Mouse (Mus musculus): ENCODE results near the gene Dut.
"Not testable (repeated sequence)": the region's sequence is repeated elsewhere in the genome, so short reads cannot be mapped to it uniquely, and the experiment has no call there.

Gene Dut

DNA sequence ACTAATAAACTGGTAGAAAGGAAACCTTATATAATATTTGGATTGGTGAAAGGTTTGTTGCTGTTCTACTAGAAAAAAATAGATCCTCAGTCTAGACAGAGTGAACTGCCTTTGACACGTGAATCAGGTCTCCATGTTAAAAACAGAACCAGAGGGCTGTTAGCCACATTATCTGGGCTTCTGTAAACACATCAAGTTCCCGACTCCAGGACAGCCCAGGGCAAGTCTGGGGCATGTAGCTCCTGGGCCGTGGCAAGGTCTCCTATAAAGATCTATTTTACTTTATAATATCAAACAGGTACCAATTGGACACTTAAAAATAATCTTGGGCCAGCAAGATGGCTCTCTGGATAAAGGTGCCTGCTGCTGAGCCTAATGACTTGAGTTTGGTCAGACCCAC lies 8.9 kb downstream of the Dut start:
- no peak for DNase-seq

DNA sequence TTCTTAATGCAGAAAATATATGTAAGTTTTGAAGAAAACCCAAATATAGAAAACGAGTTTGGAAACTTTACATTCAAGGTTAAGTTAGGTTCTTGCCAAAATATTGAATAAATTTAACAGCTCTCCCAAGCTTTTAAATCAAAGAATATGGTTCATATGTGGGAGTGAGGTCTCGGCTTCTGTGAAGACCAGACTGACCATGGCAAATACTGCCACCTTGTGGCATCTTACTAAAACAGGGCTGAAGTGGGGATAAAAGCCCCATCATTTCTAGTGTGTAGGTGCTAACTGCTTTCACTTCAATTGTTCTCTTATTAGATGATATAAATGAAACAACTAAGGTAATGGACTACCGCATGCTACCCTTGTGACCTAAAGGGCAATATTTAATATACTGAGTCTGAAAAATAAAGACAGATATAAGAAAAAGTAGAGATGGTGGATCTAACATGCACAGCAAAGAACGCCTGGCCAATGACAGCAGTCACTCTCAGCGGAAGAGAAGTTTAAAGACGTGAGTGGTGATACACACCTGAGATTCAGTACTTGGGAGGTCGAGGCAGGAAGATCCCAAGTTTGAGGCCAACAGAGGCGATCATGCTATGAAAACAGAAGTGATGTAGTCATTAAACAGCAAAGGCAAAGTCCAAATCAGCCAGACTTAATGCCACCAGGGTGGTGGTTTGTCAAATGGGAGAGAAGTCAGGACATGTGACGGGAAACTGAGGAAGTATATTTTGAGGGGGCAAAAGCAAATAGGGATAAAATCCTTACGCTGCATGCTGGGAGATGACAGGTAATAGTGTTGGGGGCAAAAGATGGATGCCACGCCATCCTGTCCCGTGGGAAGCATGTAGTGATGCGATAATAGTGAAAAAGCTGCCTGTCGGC lies 12.5 kb downstream of the Dut start:
- peak; percentile 34 for DNase-seq

DNA sequence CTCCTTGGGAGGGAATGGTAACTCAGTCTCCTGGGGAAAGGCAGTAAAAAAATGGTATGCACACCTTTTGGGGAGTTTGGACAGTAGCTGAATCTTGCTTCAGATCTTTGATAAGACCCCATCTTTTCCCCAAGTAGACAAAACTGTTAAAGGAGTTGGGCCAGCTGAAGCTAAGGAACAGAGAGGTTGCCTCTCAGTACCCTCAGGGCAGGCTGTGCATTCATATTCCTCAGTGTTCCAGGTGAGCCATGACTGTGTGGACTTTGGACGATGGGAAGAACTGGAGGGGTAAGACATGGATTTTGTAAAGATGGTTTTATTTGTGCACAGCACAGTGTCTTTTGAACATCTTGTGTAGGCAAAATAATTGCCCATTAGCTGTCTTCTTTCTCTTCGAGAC lies 13.3 kb downstream of the Dut start:
- DNase-seq = no peak

DNA sequence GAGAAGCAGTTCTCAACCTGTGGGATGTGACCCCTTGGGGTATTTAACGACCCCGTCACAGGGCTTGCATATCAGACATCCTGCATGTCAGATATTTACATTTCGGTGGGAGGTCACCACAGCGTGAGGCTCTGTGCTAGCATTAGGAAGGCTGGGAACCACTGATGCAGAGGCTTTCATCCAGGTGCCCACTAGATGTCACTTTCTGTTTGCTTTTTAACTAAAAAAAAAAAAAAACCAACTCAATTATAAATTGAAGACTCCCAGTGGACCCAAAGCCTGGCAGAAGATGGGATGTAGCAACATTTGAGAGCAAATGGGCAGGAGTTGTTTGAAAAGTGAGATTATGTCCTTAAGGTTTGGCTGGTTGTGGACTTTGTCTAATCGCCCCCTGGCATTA lies 16.1 kb downstream of the Dut start:
- DNase-seq = no peak

DNA sequence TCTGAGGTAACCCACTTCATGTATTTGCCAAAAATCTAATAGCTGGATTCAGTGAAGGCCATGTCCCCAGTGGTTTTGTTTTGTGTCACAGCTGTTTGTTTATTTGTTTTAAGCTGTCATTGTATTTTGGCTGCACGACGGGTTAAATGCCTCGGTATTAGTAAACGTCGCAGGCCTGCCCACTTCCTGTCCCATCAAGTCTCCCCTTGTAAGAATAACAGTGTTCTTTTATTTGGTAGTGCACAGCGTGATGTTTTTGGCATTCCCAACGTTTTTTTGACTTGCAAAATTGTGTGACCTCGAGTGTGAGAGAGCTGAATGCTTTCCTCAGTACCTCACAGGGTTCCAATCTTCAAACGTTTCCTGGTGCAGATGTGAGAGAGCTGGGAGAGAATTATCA lies 16.8 kb downstream of the Dut start:
- DNase-seq = no peak

DNA sequence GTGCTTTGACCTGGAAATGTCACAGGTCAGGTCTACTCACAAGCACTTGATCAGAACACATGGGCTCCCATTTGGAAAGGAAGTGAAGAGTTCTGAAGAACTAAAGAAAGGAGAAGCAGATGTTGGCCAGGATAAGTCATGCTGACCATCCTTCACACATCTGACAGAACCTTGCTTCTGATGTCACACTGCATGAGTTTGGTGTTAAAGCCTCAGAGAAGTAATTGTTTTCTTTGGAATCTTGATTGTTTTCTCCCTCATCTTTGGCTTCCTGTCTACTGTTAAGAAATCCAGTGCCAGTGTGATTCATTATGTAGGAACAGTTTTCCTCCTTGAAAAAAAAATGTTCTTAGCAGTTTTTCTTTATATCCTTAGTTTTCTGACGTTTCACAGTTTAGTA lies 21.9 kb downstream of the Dut start:
- DNase-seq = no peak

DNA sequence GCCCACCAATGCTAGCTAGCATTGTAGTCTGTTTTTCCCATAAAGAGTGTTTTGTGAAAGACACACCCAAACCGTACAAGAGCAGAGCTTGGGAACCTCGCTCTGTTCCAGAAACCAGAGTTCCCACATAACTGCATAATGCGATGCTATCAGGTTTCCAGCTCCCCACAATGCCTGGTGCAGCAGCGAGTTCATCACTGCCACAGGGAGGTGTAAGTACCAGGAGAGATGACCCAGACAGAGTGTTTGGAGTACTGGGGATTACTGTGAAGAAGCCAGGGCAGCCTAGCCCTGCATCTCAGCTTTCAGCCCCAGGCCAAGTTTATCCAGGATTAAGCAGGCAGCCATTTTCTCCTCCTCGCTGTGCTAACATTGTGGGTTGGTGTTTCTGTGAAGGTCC lies 28.6 kb downstream of the Dut start:
- DNase-seq = no peak

DNA sequence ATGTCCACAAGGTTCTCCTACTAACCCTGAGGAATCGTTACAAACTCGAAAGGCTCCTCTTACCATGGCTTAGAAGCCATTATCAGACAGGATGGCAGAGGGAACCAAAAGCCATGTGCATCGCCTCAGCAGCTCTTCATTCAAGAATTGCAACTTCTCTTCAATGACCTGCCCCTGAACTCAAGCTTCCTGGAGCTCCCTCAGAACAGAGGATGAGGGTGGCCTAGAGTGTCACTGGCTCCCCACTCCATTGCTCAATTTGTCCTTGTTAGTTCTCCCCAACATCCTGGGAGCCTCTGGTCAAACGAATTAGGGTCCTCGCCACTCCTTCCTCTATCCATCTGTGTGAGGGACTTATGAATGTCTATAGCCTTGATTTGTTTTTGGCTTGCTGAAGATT lies 29.7 kb downstream of the Dut start:
- no peak for DNase-seq

DNA sequence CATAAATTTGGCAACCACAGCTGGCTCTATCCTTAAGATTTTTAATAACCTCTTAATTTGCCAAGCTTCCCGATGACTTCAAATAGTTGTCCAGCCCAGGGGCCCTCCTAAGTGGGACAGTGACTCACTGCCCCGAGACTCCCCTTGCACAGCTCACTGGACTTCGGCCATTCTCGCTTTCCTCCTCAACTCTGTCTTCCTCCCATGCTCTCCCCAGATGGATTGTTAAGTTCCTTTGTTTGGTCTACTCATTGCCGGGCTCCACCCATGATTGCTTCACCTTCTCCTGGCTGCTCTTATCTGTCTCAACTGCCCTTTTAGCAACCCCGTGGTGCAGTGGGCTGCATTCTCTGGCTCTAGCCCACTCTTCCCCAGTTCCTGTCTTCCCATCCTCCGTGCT lies 31.5 kb downstream of the Dut start:
- DNase-seq = no peak

DNA sequence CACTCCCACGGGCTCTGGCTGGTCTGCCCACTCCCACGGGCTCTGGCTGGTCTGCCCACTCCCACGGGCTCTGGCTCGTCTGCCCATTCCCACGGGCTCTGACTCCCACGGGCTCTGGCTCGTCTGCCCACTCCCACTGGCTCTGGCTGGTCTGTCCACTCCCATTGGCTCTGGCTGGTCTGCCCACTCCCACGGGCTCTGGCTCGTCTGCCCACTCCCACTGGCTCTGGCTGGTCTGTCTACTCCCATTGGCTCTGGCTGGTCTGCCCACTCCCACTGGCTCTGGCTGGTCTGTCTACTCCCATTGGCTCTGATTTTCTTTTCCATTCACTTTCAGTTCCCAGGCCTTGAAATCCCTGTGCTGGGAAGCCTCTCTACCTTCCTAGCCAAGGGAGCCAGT lies 33.0 kb downstream of the Dut start:
- DNase-seq = not testable (repeated sequence)

DNA sequence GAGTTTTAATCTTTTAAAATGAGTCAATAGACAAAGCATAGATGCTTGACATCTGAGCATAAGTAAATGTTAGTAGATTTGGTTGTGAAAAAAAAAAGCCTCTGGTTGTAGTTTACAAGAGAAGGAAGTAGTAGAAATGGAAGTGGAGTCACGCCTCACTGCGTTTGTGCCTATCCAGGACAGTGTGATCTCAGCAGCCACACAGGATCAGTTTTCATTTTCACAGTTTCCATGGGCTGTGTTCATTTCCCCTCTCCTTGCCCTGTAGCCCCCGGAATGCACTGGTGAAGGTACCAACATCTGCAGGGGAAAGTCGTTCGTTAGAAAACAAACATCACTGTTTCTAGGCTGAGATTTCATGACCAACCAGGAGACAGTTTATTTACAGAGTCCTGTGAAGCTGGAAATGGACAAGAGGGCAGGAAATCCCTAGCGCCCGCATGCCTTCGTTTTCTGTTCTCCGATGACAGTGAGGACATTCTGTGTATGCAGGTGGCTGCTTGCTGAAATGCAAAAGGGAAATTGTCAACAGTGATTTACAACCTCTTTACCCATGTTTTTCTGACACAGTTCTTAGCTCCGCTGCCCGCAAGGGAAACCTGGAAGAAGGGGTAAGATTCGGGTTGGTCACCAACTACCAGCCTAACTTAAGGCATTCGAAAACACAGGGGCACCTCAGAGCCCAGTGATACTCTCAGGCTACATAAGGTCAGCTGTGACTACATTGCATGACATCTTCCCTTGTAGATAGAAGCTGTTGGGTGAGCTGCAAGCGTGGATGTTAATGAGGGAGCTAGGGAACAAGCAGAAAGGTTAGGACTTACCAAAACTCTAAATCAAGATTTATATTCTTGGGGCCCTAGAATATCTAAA lies 35.6 kb downstream of the Dut start:
- no peak for DNase-seq

DNA sequence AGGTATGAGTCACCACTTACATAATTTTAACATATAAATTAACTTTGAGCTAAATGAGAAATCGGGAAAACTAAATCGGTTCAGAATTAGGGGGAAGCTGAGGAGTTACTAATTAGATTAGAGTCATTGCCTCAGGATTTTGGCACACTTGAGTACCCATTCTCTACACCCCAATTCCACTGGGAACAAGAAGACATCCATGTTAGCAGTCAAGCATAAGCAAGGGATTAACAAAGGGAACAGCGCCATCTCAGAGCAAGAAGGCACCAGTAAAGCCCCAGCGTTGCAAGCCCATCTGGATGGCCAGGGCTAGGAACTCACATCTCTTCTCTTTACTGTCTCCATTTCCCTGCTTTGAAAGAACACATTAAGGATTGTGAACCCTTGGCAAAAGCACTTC lies 38.8 kb downstream of the Dut start:
- DNase-seq = no peak

DNA sequence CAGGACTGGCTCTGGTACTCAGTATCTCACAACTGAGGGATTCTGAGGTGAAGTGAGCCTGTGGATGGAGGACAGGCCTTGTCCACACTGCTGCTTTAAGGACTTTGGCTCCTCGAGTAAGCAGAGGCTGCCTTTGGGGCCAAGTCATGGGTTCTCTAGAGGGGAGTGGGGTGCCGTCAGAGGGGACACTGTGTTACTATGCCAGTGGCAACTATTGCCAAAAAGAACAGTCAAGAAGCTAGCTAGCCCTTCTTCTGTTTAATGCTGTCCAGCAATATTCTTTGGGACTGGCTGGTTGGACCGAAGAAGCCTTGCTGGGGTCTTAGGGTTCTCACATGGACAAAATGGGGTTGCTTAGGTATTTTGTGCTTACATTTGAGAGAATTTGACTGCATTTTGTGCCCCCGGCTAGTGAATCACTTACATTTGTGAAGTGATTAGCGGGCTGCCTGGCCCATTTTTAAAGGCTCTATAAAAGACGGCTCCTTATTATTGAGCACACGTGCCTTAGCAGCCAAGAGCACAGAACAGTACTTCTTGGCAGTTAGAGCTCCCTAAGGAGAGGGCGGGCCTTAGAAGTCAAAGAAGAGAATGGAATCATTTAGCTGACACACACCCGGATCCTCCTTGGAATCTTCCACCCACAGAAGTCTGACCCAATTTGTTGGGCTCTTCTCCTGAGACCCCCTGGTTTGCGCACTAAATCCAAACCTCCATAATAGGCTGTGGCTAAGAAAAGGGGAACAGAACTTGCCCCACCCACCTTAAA lies 43.4 kb downstream of the Dut start:
- DNase-seq = no peak

DNA sequence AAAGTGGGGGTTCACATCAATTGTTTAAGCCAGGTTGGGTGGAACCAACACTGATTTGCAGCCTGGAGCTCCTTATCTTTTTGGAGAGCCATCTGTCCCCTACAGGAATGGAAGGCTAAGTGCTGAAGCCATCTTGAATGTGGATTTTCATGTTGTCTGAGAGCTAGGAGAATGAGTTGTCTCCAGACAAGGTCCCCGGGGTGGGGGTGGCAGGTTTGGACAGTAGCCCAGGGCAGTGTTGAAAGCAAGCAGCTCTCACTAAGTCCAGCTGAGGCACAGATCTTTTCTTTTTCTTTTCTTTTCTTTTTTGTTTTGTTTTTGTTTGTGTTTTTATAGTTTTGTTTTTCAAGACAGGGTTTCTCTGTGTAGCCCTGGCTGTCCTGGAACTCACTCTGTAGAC lies 44.1 kb downstream of the Dut start:
- no peak for DNase-seq

DNA sequence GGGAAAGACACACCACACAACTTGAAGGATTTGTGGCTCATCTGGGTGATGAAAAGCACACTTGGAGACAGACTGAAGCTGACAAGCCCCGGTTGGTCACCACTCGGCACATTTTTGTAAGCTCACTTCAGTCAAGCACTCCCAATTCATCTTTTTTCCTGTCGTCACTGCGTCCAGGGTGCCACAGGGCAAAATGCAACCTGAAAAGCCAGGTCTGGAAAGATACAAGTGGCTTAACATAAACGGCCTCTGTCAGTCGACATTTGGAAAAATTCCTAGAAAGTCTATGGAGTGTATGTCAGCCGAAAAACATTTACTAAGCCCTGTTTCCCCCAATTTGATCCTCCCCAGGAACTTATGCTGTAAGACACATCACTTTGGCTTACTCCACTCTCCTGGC lies 45.6 kb downstream of the Dut start:
- no peak for DNase-seq

DNA sequence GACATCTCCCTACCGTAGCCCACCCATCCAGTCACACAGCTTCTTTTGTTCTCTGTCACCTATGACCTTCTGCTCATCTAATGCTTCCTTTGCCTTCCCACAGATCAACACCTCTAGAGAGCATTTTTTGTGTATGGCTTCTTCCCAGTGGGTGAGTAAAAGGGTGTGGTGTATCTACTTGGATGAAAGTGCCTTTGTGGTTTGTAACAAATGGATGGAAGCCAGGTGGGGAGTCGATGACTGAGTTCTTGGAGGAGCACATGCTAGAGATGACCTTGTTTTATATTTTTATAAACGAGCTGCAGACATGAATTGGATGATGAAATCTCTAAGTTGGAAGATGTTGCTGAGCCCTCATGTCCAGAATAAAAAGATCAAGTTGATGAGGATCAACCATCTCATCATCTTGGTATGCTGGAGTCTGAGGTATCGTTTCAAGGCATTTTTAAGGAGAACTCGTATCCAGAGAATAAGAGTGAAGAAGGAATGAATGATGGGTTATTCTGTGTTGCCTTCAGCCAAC lies 47.0 kb downstream of the Dut start:
- no peak for DNase-seq

DNA sequence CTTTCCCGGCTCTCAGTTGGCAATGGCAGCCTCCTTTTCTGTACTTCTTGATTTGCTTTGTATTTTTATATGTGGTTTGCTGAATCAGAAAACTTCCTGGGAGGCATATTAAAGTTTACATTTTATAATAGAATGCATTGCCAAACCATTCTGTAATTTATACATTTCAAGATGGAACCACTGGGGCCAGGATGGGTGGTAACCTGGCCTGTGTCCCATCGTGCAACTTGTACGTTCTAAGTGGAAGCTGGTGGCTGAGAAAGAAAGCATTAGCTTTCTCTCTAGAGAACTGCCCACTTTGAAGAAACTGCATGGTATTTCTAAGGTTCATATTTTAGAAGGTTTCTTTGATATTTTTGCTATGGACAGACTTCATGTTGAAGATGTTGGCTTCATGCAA lies 48.5 kb downstream of the Dut start:
- DNase-seq = no peak

DNA sequence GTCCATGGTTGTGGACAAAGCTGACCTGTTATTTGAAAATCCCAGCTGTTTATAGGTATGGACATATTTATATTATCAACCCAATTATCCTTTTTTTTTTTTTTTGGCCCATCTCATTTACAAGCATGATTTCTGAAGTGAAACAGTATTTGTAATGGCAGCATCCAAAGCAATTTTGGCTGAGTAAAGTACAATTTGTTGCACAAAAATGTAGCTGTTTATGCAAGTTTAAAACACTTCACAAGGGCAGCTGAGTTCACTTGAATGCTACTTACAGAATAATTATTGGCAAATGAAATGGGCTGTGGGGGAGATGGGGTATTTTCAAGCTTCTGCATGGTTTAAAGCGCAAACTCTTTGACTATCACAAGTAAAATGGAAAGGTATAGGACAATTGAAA lies 51.9 kb downstream of the Dut start:
- no peak for DNase-seq

DNA sequence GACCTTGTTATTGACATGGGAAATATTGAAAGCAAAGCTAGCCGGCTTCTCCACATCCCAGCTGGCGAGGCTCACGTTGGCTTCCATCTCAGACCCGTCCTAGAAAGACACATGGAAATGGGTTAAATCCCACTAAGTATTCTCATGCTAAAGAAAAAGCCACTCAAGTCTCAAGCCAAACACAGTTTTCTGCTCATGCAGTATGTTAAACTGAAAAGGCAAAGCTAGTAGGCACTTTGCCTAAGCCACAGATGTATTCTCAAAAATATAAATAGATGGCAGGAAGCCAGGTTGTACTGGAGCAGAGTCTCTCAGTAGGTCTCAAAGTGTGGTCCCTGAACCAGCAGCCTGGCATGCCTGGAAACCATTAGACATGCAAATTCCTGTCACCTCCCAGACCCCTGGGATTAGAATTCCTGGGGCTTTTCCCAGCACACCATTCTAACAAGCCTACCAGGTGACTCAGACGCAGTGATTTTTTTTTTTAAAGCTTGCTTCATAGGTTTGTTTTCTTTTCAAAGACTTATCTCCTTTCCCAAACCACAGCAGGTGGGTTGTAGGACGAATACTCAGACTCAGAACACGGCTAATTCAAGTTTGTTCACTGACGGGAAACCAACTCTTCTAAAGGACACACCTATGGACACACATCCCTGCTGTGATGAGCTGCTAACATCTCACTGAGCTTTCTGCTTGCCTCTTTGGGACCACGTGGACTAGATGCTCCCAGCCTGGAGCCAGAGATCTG lies 55.1 kb downstream of the Dut start:
- no peak for DNase-seq

DNA sequence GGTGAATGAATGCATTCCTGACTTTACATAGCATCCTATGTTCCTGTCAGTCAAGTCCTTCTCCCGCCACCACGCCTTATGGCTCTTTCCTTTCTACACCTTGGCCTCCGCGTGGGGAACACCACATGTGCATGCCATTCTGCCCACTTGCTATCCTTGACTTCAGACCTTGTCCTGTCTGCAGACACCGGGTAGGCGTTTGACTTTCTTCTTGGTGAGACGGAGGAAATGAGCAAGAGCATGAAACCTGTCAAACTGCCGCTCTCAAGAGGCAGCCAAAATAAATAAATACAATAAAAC lies 55.6 kb downstream of the Dut start:
- DNase-seq = no peak

DNA sequence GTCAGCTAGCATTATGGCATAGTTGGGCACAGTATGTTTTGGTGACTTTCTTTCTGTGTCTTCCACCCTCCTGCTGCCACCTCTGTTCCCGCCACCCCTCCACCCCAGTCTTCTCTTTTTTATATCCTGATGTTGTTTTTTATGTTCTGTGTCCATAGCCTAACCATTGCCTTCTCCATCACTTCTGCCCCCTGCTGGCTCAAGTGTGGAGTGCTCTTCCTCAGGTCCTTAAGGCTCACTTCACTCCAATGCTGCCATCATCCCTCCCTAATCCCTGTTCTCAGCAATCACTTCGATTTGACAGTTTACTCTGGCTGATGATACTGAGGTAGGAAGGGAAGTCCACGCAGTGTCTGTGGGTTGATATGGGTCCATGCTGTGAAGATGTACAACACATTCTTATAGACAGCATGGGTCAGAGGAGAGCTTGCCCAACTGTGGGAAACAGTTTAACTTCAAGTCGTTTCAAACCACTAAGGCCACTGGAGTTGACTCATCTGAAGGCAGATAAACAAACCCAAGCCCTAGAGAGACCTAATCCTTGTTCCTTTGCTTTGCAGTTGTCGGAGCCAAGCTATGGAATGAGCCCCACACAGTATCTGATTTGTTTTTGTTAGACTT lies 56.9 kb downstream of the Dut start:
- no peak for DNase-seq

DNA sequence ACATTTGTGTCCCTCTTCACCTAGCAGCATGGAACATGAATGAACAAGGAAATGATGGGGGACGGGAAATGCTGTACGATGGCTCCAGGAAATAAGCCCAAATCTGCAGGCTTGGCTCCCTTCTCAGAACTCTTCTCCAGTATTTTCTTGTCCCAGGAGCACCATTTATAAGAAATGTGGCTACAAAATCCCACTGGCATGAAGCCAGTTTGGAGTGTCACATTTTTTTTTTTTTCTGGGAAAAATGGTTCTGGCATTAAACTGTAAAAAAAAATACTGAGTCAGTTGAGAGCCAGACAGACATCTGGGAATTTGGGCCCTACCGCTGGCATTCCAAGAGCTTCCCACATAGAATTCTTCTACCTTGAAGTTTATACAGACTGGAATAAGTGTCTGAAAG lies 57.8 kb downstream of the Dut start:
- no peak for DNase-seq

All from cerebellum, adult 9-10 months (tissue).